Mouse (Mus musculus) lung, adult 2 months (tissue): Measurements from ENCODE around the gene Pla2g2e. TPM values are rescaled to one million over a fixed set of nuclear protein-coding genes. Genes with fewer than 3 reads are reported as not detected.
A peak's percentile ranks its signal among the peaks of the same experiment; 100 is the strongest.
"Not testable (repeated sequence)": the region's sequence is repeated elsewhere in the genome, so short reads cannot be mapped to it uniquely, and the experiment has no call there.

Experiments
- DNase-seq: peaks from one replicate; pipeline ENCODE4 v3.0.0; 2022
- H3K4me1 ChIP-seq: fragments of 200-500 bp; 2 replicates; pipeline ENCODE4 v1.6.1; 2011; ENCODE audit warnings: low read length; ENCODE audit not compliant: control insufficient read depth, insufficient read depth
- H3K4me3 ChIP-seq: fragments of 200-500 bp; replicated peaks from 2 replicates; pipeline ENCODE3; 2011; ENCODE audit warnings: low read depth, mild to moderate bottlenecking, control low read depth, low read length; ENCODE audit errors: extremely low read depth
- CTCF ChIP-seq: fragments of 200-500 bp; IDR thresholded peaks from 2 replicates; pipeline ENCODE4 v1.5.1; 2011; ENCODE audit warnings: mild to moderate bottlenecking, low read length, control low read depth; ENCODE audit not compliant: insufficient read depth
- POLR2A ChIP-seq: fragments of 200-500 bp; IDR thresholded peaks from 2 replicates; pipeline ENCODE4 v1.6.1; 2011; ENCODE audit warnings: low read depth, mild to moderate bottlenecking, control low read depth, low read length, borderline replicate concordance; ENCODE audit errors: extremely low read depth
- WGBS: fragments of 180-500 bp; shearing (Covaris S2); methylation state at CpG from one replicate; pipeline ENCODE4 v1.1.7; 2018; 5-methylcytosine and 5-hydroxymethylcytosine counted together
- polyA plus RNA-seq: library from polyadenylated mRNA; depleted of rRNA; stranded (reverse); fragments of >200 nt; gene quantifications from 2 replicates; pipeline ENCODE4 v1.2.3, GENCODE M21; 2012

Gene Pla2g2e
- polyA plus RNA-seq, 1 experiment, result 1.2 TPM

DNA sequence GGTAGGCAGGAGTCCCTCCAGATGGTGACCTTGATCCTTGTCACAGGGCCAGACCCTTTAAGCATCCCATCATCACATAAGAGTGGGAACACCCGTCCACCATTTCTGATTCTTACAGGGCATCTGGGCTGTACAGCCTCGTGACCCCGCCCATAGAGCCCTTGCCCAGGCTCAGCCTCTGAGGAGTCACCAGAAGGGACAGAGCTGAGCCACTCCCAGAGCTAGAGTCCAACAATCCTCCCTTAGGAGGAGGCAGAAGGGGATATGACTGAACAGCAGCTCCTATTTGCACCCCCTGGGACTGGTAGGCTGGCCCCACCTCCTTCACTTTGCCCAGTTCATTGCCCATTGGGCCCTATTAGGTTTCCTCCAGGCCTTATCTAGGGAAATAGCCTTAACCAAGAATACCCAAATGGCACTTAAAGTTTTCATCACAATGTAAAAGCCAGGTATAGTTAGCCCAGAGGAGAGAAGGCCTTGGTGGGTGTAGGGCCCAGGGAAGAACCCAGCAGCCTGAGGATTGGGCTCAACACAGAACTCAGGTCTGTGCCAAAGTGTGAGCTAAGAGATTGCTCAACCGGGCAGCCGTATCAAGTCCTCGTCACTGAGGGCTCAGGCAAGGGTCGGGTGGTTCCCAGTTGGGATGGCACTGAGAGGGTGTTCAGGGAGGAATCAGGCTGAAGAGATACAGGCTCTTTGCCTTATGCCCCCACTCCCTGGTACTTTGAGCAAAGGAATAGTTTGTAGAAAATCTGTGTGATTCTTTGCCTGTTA, 3.3 kb downstream of the Pla2g2e start:
- Histone ChIP-seq H3K4me1 (no peaks in the 10 kb centered on the region), H3K4me3 (no peak overlapping the region)
- TF ChIP-seq POLR2A (no peak), CTCF (no peak)
- 50% methylated on average over 7 of the region's 7 CpGs for WGBS
- DNase-seq, result no peak

DNA sequence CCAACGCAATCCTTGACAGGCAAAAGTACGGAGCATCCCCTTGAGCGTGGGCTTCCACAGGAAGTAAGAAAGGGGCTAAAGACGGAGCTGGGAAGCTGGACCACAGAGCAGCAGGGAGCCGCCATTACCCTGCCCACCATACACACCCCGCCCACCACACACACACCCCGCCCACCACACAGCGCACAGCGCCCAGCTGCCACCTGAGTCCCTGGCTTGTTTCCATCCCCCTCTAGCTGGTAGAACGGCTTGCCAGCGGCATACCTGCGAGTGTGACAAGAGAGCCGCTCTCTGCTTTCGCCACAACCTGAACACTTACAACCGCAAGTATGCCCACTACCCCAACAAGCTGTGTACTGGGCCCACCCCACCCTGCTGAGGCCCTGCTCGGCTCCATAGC, 4.4 kb downstream of the Pla2g2e start:
- no peak for DNase-seq
- WGBS, result 16% methylated on average over 16 of the region's 16 CpGs
- H3K4me1 ChIP-seq, result no peaks in the 10 kb centered on the region
- H3K4me3 ChIP-seq, result no peak overlapping the region
- no peak for TF ChIP-seq POLR2A
- no peak for TF ChIP-seq CTCF

DNA sequence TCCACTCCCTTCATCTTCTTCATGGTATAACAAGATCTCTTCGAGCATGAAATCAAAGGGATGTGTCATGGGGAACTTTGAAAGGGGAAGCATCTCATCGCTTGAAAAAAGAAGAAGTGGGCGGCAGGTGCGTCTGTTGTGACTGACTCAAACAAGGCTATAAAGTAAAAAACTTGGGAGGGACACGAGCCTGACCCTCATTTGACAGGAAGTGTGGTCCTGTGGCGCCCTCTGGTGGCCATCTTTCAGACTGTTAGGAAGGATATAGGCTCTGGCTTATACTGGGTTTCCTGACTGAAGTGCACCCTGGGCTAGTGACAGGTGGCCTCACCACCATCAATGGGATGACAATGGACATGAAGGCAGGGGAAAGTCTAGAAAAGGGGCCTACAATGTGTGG, 6.5 kb downstream of the Pla2g2e start:
- TF ChIP-seq CTCF (peak; percentile 76), POLR2A (no peak)
- peak; percentile 78 for DNase-seq
- WGBS, result 12% methylated on average over 6 of the region's 6 CpGs

DNA sequence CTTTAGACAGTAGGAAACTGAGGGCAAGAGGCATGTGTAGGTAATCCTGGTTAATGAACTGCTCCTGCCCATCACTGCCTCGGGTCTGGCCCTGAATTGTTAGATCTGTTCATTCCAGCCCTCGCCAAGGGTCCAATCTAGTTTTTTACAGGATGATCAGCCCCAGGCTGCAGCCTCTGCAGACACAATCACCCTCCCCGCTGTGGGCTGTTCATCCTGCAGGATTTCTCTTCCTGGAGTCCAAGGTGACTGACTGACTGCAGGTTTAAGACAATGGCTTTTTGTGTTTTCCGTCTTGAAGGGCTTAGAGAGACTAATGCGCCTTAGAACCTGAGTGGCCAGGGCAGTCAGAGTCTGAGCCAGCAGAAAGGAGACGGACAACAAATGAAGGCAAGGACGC, 11.4 kb downstream of the Pla2g2e start:
- no peak overlapping the region for H3K4me3 ChIP-seq
- whole genome bisulfite sequencing, result 50% methylated on average over 7 of the region's 7 CpGs
- TF ChIP-seq POLR2A (no peak), CTCF (no peak)

More for the DNA sequence above, 6.5 kb downstream of the Pla2g2e start:
- H3K4me3 ChIP-seq, result no peak overlapping the region
- no peaks in the 10 kb centered on the region for H3K4me1 ChIP-seq

DNA sequence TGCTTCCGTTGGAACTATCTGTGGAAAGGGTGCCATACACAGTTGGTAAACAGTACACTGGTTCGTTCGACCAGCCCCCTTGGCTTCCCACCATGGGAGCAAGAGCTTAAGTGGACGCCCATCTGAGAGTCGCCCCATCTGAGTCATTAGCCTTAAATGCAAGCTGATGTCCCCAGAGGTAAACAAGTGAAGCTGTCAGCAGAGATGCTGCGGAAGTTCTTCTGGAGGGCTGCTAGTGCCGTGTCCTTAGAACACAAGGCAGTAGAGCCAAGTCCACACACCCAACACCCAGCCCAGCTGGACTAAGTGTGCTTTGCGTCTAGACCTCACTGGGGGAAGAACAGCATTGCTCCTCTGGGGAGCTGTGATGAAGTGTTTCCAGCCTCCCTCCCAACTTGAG, 11.9 kb downstream of the Pla2g2e start:
- TF ChIP-seq CTCF (no peak), POLR2A (no peak)
- Histone ChIP-seq H3K4me1 (no peaks in the 10 kb centered on the region), H3K4me3 (no peak overlapping the region)
- DNase-seq, result no peak
- WGBS, result 51% methylated on average over 8 of the region's 8 CpGs

More for the DNA sequence above, 11.4 kb downstream of the Pla2g2e start:
- DNase-seq, result no peak
- no peaks in the 10 kb centered on the region for H3K4me1 ChIP-seq

DNA sequence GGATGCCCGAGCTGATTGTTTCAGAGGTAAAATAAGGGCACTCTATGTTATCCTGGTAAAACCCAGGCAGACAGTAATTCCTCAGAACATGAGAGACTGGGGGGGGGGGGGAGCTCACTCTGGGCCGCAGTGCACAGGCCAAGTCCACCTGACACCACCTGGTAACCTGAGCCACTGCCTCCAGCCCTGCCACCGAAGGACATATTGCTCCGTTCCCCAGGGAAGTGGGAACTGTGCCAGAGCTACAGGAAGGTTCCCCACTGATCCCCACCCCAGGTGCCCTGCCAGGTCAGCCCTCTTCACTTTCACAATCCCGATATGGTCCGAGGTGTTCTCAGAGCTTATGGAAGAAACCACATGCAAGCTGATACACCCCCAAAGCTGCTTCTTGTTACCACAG, 14.9 kb downstream of the Pla2g2e start:
- no peaks in the 10 kb centered on the region for H3K4me1 ChIP-seq
- H3K4me3 ChIP-seq, result no peak overlapping the region
- TF ChIP-seq POLR2A, result no peak
- no peak for TF ChIP-seq CTCF
- WGBS, result 73% methylated on average over 5 of the region's 6 CpGs
- no peak for DNase-seq

DNA sequence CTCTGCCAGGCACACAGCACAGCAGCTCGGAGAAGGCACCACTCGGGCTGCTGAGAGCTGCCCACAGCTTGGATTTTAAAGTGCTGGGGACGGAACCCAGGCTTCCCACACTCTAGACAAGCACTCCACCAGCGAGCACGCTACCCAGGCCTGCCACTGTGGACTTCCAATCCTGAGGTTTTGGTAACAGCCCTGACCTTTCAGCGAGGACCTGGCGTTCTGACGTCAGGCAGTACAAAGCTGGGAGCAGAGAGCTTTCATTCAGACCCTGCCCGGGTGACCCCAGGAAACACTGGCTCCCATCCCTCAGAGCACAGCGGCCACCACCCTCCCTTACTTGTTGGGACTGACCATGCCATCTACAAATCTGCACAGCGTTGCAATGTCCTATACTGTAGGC, 16.0 kb downstream of the Pla2g2e start:
- DNase-seq, H3K4me3 ChIP-seq, H3K4me1 ChIP-seq: not testable (repeated sequence)
- 90% methylated on average over 11 of the region's 11 CpGs for WGBS

DNA sequence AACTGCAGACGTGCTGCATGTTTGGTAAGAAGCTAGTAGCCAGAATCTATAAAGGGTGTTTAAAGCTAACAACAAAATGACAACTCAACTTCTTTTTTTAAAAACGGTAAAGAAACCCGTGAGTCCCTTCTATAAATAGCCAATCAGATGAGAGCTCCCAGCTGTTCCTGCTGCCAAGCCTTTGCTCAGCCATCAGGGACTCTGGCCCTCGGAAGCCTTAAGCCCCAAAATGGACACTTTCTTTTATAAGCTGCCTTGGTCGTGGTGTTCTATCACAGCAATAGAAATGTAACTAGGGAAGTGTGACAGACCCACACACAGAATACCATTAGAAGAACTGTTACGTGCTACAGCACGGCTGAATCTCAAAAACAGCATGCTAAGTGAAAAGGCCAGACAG, 21.6 kb downstream of the Pla2g2e start:
- WGBS, result 75% methylated on average over 7 of the region's 7 CpGs
- no peak for DNase-seq
- H3K4me1 ChIP-seq, result no peaks in the 10 kb centered on the region
- TF ChIP-seq POLR2A (no peak), CTCF (no peak)
- H3K4me3 ChIP-seq, result no peak overlapping the region

DNA sequence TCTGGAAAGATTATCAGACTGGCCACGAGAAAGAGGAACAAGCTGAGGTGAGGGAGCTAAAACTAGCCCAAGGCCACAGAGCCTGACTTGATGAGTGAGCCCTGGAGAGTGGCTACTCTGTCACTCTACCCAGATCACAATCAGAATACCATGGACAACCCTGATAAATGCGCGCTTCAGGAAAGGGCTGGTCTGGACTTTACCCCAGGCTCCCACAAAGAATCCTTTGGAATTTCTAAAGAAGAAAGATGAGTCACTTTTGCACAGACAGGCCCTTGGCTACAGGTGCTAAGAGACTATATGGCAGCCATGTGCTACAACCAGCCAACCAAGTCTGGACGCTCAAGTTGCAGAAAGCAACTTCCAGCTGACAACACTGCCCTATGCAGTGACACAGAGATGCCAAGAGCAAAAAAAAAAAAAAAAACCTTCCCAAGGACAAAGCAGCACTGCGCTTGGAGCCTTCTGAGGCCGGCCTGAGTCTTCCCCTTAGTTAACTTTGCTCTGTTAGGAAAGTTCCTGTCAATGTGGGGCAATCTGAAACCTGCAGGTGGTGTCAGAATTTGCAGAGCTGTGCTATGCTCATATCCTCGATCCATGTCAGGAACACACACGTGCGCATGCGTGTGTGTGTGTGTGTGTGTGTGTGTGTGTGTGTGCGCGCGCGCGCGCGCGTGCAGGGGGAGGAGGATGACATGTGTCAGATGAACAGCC, 28.0 kb downstream of the Pla2g2e start:
- TF ChIP-seq POLR2A, result no peak
- TF ChIP-seq CTCF, result no peak
- H3K4me3 ChIP-seq, result no peak overlapping the region
- DNase-seq, result no peak
- no peaks in the 10 kb centered on the region for H3K4me1 ChIP-seq
- 92% methylated on average over 18 of the region's 18 CpGs for WGBS
